Mouse (Mus musculus): ENCODE data around the gene Slc35d3.

The Slc35d3 gene

DNA sequence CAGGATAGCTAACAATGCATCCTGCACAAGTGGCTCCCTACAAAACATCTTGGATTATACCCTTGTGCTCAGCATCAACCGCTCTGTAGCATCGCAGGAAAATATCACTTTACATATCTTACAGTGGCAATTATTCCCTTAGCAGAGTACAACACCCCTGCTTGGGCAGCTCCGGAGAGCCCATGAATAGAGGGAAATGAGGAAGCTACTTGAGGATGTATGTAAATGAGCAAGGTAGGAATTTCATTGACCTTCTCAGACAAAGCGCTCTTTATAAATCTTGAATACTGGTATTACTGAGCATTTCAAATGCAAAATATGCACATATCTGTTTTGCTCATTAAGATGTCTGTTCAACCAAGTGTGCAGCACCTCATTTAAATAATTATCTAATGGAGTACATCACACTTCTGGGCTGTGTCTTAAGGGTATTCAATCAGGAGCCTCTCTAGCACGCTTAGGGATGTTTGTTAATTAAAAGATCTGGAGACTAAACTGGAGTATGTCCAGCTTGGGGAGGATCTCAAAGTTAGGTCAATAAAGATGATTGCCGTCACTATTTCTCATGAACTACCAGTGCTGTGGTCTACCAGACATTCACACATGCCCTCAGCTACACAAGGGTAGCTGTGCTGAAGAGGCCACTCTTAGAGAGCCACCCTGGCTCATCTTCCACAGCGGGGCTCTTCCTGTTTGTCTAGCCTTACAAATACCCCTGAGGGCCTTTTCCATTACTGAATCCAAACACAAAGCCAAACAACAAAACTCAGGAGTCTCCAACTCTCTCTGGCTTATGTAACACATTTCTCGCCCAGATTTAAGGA is 15.2 kb downstream of the Slc35d3 start:
- in situ Hi-C loops (cut with MboI, MseI) = no loop called here

DNA sequence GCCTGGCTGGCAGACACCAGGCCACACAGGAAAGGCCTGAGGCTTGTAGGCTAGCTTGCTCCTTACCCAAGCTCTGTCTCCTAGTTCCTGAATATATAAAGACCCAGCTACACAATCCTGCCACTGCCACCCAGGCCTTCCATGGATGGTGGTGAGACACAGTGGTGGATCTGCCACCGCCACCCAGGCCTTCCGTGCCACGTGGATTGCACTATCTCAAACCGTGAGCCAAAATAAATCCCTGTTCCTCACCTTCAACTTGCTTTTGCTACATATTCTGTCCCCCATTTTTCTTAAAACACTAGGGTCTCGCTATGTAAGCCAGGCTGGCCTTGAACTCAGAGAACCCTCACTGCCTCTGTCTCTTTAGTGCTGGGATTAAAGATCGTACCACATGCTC is 17.0 kb downstream of the Slc35d3 start:
- in situ Hi-C loops (cut with MboI, MseI) = no loop called here

DNA sequence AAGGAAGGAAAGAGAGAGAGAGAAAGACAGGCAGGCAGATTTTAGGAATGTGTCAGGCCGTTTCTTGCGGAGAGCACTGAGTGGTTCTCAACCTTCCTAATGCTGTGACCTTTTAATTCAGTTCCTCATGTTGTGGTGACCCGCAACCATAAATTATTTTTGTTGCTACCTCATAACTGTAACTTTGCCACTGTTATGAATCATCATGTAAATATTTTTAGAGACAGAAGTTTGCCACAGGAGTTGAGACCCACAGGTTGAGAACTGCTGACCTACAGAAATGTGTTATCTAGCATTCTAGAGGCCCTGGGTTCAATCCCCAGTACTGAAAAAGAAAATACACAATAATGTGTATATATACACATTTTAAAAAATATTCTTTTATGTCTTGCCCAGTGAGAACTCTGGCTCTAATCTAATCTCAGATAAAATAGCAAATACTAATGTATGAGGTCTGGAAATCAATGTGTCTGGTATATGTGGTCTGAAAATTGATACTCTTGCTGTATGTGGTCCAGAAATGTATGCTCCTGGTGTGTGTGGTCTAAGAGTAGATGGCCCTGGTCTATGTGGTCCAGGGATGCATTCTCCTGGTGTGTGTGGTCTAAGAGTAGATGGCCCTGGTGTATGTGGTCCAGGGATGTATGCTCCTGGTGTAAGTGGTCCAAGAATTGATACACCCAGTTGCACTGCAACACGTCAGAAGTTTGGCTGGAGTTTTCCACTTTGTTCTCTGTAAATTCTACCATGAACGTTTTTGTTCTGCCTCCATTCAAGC is 20.0 kb downstream of the Slc35d3 start:
- in situ Hi-C loops (cut with MboI, MseI) = no loop called here

DNA sequence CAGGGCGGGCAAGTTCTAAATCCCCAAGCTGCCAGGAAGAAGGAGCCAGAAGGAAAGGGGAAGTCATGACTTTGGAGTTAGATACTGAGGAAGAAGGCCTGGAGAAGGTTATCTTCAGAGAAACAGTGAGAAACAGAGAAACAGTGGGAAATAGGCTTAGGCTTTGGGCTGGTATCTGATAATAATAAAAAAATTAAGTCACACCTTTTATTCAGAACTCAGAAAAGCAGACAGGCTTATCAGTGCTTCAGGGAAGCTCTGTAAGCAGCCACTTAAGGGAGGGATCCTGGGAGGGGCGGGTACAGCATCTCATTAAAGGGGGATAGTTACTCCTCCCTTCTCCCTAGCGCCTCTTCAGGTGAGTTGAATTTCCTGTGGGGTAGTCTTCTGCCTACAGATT is 30.3 kb downstream of the Slc35d3 start:
- in situ Hi-C loops (cut with MboI, MseI) = no loop called here

DNA sequence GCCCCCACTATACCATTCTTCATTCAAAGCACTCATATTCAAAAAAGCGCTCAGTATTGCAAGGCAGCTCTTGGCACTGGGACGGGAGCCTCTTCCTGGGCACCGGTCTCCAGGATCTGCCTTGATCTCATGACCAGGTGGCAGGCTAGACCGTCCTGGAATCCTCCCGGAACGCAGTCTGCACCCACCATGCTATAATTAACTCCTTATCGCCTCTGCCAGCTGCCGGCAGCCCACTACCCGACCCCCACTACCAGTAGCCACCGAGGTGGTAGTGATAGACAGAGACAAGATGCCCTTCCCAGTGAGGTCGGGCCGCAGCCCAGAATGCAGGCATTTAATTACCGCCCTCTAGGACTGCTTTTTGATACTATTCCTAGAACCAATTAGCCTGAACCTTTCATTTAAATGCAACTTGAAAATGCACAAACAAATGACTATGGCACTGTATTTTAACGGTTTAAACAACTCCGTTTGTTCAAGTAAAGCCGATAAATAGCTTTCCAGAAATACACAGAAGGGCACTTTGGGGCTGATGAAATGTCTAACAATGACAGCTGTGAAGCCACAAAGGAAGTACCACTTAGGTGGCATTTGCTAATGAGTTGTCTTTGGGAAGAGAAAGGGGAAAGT is 32.4 kb downstream of the Slc35d3 start:
- in situ Hi-C loops (cut with MboI, MseI) = no loop called here

DNA sequence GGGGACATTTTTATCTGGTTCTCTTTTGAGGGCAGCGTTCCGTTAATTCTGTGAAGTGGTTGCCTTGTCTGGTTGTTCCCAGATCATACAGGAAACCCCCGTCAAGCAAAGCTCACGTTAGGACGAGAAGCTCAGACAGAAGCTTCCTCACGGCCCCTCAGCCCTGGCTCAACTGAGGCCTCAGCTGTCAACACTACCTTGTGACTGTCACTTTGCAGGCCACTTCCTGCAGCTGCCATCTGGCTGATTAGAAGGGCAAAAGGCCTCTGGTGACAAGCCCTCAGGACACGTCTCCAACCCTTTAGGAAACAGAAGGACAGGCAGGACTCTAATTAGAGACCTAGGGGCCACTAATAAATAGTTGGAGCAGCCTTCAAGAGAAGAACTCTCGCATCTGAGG is 35.9 kb downstream of the Slc35d3 start:
- in situ Hi-C loops (cut with MboI, MseI) = no loop called here

DNA sequence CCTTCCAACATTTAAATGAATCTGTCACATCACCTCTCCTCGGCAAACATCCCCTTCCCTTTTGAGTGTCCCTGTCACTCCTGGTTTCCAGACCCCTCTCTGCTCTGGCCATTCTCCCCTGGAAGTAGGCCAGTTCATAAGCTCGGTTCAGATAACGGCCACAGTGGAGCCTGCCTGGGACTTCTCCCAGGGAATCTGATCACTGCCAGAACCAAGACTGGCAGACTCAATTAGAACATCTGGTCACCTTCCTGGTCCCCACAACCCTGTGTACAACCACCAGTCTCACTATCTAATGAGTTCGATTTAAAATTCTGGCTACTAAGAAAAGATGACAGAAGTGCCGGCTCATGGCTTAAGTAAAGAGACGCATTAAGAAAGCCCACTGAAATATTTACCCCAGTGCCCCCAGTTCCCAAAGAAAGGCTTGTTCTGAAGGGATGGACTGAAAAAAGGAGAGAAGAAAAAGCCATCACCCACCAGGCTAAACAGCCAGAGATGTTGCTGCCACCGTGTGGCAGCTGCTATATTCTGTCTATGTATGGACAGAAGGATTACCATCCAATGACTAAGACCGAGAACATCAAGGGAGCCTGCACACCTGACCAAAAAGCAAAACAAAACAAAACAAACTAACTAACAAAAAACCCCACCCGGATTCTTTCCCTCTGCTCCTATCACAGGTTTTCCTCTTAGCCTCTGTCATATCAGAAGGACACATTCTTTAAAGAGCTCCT is 39.7 kb downstream of the Slc35d3 start:
- in situ Hi-C loops (cut with MboI, MseI) = no loop called here

DNA sequence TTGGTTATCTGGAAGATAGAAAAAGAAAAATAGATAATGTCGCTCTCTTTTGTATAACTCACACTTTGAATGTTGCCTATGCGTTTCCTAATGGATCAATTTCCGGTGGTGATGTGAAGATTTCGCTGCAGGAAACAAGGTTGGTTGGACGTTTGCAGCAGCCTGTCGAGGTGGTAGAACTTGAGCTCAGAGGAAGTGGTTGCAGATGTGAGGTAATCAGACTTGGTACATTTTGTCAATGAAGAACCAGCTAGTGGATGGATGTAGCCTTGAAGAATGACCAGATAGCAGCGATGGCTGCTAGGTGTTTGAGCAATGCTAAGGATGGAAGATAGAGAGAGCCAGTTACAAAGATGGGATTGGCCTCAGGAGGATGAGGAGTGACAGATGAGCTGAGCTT is 46.5 kb downstream of the Slc35d3 start:
- in situ Hi-C loops (cut with MboI, MseI) = loop anchor here (5.0 kb wide), 1 partner anchor 47 kb away; no protein-coding TSS in a partner anchor

DNA sequence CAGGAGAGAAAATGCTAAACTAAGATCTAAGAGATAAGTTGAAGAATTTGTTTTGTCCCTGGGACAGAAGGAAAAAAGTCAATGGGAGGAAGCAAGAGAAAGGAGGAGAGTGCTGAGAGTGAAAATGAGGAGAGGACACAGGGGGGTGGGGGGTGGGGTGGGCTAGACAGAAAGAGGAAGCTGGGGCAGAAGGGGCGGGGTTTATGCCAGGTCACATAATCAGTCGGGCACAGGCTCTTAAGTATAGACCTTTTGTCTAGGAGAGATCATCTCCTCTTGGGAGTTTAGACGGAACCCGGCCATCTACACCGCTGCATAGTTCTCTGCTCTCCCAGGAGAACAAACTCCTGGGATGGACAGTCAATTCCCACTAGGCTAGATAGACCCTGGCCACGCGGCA is 48.3 kb downstream of the Slc35d3 start:
- in situ Hi-C loops (cut with MboI, MseI) = loop anchor here (5.0 kb wide), 1 partner anchor 46 kb away; no protein-coding TSS in a partner anchor
